Mouse (Mus musculus) cerebellum, adult 11 months (tissue): ENCODE measurements around the gene Engase.

ENCODE experiments used
- DNase-seq: peaks from one replicate; pipeline ENCODE4 v3.0.0; 2022

The Engase gene

GRCm38 (mm10) chr11:118490566-118491218 lies 14.1 kb downstream of the Engase start:
- peak; percentile 52 for DNase-seq

GRCm38 (mm10) chr11:118491230-118491629 lies 14.6 kb downstream of the Engase start:
- DNase-seq, result no peak

GRCm38 (mm10) chr11:118493458-118493857 lies 16.8 kb downstream of the Engase start:
- no peak for DNase-seq

- no peak for DNase-seq
These were observed 17.5 kb downstream of the Engase start for GRCm38 (mm10) chr11:118494001-118494737.

GRCm38 (mm10) chr11:118495065-118495464 lies 18.4 kb downstream of the Engase start:
- DNase-seq, result no peak

GRCm38 (mm10) chr11:118496066-118496689 lies 19.5 kb downstream of the Engase start:
- DNase-seq, result no peak

DNA sequence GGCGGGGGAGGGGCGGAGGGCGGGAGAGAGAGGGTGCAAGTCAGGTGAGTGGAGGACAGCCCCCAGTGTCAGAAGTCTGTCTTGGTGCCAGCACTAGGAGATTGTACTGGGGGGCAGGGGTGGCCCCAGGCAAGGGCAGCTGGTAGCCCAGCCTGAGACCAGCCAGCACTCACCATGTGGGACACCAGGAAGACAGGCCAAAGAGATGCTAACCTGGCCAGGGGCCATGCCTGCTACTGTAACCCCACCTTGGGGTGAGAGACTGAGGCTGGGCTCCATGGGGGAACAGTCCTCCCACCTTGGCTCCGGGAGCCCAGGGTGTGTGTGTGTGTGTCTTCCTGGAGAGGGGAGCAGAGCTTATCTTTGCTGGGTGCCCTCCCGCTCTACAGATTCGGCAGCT lies 26.4 kb downstream of the Engase start:
- no peak for DNase-seq

GRCm38 (mm10) chr11:118503418-118504179 lies 27.0 kb downstream of the Engase start:
- DNase-seq, result no peak

DNA sequence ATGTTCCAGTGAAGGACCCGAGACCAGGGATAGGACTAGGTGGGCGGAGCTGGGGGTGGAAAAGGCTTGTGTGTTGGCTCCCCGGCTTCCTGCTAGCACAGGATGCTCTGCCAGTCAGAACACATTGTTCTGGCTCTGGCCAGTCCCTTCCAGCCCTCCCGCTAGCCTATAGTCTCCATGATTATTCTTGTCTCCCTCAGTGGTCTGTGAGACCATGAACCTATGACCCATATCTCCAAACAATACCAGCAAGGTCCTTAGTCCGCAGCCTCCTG lies 27.5 kb downstream of the Engase start:
- no peak for DNase-seq

- DNase-seq, result no peak
These were observed 30.5 kb downstream of the Engase start for GRCm38 (mm10) chr11:118507095-118507494.

DNA sequence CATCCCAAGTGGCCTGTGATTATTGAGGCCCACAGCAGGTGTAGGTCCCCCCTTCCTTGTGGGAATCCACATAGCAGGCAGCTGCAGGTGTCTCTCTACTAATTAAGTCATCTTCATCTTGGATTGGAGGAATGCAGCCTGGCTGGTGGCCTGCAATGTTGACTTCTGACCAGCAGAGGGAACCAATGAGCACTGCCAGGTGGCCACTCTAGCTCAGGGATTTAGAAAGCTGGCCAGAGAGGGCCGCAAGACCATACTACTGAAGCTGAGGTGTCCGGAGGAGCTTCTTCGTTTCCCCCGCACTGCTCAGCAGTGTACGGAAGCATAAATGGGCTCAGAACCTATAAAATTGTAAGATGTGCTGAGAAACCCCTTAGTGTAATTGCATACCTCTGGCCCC lies 31.3 kb downstream of the Engase start:
- peak; percentile 86 for DNase-seq

- DNase-seq, result no peak
These were observed 31.7 kb downstream of the Engase start for GRCm38 (mm10) chr11:118508341-118508740.

GRCm38 (mm10) chr11:118511851-118512250 lies 35.2 kb downstream of the Engase start:
- peak; percentile 54 for DNase-seq

- DNase-seq, result no peak
These were observed 35.8 kb downstream of the Engase start for GRCm38 (mm10) chr11:118512257-118512910.

DNA sequence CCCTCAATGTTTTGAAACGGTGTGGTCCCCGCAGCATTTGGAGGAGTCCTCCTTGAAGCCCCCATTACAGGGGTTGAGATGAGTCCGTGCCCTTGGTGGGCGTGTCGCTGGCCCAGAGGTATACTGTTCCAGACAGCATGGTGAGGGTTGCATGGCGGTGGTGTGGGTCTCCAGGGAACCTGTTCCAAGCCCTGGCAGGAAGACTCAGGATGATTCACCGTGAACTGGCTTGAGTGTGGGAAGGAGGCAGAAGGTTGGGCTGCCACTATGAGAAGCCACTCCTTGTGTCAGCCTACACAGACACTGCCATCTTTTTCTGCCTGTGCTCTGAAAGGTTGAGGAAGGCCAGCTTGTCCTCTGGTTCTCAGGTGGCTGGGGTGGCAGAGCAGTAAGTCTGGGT lies 41.3 kb downstream of the Engase start:
- DNase-seq, result no peak

DNA sequence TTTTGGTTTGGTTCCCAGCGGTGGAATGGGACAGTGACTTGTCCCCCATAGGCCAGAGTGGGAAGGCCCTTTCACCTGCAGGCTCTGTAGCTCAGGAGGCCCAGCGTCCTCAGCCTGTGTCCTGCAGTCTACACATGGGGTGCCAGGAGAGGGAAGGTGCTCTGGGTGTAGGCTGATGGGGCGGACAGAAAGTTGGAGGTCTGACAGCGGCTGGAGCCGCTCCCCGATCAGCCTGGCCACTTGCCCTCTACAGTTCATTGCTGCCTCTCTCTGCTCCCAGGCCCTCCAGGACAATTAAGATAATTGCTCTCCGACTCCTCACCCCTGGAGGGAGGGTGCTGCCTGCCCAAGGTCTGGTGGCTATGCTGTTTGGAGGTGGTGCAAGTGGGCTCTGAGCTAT lies 42.1 kb downstream of the Engase start:
- DNase-seq, result no peak

- DNase-seq, result no peak
These were observed 43.6 kb downstream of the Engase start for GRCm38 (mm10) chr11:118520251-118520650.

DNA sequence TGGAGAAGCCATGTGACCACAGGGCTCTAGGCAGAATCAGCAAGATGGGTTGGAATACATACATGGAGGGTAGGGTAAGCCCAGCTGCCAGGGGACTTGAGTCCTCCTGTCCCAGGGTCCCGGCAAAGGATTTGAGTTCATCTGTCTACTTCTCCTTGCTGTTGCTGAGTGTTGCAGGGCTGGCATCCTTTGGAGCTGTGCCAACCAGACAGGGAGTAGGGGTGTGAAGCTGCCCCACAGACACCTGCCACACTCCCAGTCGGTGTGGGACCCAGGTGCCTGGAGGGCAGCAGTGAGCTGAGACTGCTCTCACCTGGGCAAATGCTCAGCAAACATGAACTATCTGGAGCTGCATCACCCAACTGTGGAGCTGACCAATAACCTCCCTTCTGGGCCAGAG lies 44.3 kb downstream of the Engase start:
- no peak for DNase-seq

DNA sequence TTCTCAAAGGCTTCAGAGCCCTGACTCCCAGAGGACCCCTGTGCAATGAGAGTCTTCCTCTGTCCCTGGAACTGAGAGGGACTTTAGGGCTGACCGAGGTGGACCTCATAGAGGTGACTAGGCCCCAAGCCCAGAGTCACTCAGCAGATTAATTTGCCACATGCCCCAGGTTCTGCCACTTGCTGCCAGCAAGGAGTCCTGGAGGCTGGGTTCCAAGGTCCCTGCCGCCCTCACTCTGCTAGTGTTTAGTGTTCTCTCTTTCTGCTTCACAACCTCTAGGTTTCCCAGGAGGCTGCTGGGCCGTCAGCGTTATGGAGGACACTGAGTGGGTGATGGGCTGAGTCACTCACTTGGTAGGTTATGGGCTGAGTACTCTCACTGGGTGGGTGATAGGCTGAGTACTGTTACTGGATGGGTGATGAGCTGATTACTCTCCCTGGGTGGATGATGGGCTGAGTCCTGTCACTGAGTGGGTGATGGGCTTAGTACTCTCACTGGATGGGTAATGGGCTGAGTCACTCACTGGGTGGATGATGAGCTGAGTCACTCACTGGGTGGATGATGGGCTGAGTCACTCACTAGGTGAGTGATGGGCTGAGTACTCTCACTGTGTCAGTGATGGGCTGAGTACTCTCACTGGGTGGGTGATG lies 47.0 kb downstream of the Engase start:
- DNase-seq, result peak; percentile 47

GRCm38 (mm10) chr11:118525059-118525458 lies 48.4 kb downstream of the Engase start:
- no peak for DNase-seq

DNA sequence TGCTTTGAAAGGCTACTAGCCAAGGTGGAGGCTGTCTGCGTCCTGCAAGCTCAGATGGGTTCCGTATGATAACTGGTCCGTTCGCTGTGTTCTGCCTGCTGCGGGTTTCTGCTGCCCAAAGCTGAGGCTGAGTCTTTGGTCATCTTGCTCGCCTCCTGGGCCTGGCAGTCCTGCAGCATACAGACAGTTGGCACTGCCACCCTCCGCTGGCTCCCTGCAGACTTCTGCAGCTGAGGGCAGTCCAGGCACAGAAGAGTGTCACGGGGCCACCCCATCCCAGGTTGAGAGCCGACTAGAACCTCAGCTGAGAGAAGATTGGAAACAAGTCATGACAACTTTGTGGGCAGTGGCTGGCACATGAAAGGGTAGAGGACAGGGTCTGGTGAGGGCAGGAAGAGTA lies 52.1 kb downstream of the Engase start:
- peak; percentile 48 for DNase-seq

GRCm38 (mm10) chr11:118530313-118530712 lies 53.7 kb downstream of the Engase start:
- DNase-seq, result no peak
